Mouse (Mus musculus) embryonic fibroblast, embryonic 13.5 days (primary cell): ENCODE data around the gene Lyrm4. TPM values are rescaled to one million over a fixed set of nuclear protein-coding genes. Genes with fewer than 3 reads are reported as not detected.

ENCODE experiments used
- H3K27ac ChIP-seq: 2 replicates; pipeline ENCODE4 v1.5.1; 2012; ENCODE audit warnings: low read length, control low read depth, inconsistent platforms; ENCODE audit not compliant: insufficient read depth
- H3K4me1 ChIP-seq: 2 replicates; pipeline ENCODE4 v1.6.1; 2011; ENCODE audit warnings: low read length; ENCODE audit not compliant: control insufficient read depth, insufficient read depth
- H3K4me3 ChIP-seq: 2 replicates; pipeline ENCODE4 v1.5.1; 2011; ENCODE audit warnings: mild to moderate bottlenecking, control low read depth, low read length; ENCODE audit not compliant: insufficient read depth
- CTCF ChIP-seq: IDR thresholded peaks from 2 replicates; pipeline ENCODE4 v1.5.1; 2011; ENCODE audit warnings: mild to moderate bottlenecking, control low read depth, low read length, moderate library complexity, borderline replicate concordance; ENCODE audit not compliant: insufficient read depth
- POLR2A ChIP-seq: IDR thresholded peaks from 2 replicates; pipeline ENCODE4 v1.6.1; 2011; ENCODE audit warnings: low read depth, mild to moderate bottlenecking, control low read depth, low read length, moderate library complexity
- polyA plus RNA-seq: library from polyadenylated mRNA; stranded (reverse); fragments of >200 nt; gene quantifications from 2 replicates; pipeline ENCODE4 v1.2.4, GENCODE M21; 2011; ENCODE audit warnings: low read depth; ENCODE audit not compliant: missing spikeins, insufficient read length

Lyrm4 gene
- 7.0 and 8.2 TPM in 2 replicates for polyA plus RNA-seq

DNA sequence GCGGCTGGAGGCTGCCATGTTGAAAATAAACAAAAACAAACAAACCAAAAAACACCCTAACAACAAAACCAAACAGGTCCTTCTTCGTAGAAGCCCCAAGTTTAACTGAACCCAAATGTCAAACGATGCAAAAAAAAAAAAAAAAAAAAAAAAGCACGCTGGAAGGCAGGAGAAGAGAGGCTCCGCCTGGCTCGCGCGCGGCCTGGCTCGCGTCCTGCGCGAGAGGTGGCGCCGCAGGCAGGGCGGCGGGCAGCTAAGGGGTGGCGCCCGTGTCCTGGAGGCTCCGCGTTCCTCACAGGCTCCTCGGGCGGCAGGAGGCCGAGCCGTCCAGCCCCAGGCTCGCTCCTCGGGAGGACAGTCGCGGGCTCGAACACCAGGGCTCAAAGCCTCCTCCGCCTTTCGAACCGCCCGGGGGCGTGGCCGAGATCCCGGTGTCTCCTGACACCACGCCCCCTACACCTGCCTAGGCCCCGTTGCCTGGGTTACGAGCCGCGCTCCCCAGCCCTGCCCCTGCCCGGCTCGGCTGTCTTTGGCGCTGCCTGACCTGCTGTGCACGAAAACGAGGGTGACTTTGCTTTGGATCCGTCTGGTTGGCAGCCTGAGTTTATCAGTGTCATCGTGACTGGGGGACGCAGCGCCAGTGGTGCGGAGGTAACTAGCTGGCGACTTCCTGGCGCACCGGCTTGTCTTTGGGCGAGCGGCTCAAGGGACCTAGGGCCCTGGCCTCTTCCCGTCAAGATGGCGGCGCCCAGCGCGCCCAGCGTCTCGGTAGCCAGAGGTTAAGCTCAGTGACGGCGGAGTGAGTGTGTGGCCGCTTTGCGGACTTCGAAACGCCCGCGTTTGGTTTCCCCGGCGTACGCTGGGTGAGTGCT is at the start of gene Lyrm4, which contains the start of gene Fars2:
Gene Lyrm4, minus strand, starts transcription at position 384 of the 872 bp plus-strand sequence.
Gene Fars2, plus strand, starts transcription at position 270 of the 872 bp plus-strand sequence.
- Histone ChIP-seq H3K4me3 (peak within 1 kb of the TSS; percentile 89), H3K27ac (peak within 1 kb of the TSS; percentile 62), H3K4me1 (no peaks in the 10 kb centered on the region)
- TF ChIP-seq POLR2A (peak; percentile 75), CTCF (no peak)

DNA sequence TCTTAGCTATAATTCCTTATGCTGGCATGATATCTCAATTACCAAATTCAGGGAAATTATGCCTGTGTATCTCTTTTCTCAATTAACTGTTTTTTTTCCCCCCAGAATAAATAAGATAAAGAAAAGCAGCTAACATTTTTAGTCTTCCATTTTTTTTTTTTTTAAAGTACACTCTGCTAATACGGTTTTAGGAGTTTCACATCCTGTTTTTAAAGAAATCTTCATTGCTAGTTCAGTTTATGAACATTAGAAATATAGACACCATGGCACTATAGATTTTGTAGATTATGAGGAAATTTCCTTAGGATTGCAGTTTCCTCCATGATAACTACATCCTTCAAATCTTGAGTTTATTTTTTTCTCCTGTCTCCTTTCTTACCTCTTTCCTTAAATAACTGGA is 46.6 kb upstream of the Lyrm4 start:
- Histone ChIP-seq H3K27ac (no peak overlapping the region), H3K4me1 (peaks cover 9% of the 10 kb centered on the region), H3K4me3 (no peak overlapping the region)
- TF ChIP-seq POLR2A: no peak
- no peak for TF ChIP-seq CTCF

DNA sequence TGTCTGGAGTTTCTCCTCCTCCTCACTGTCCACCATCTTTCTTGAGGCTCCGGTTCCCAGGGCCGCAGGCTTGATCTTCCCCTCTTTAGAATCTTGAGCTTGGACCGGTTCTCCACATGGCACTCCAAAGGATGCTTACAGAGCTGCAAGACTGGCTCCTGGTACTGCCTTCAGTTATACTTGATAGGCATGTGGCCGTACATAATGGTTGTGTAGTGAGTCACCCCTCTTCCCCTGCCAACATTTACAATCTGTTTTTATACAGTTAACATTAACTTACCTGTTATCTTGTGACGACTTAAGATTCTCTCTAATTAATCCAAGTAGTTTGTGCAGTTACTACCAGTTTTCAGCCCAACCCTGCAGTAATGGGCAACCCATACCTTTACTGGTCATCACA is 46.1 kb upstream of the Lyrm4 start:
- Histone ChIP-seq H3K4me1 (peaks cover 9% of the 10 kb centered on the region), H3K4me3 (no peak overlapping the region), H3K27ac (no peak overlapping the region)
- TF ChIP-seq CTCF (no peak), POLR2A (no peak)

DNA sequence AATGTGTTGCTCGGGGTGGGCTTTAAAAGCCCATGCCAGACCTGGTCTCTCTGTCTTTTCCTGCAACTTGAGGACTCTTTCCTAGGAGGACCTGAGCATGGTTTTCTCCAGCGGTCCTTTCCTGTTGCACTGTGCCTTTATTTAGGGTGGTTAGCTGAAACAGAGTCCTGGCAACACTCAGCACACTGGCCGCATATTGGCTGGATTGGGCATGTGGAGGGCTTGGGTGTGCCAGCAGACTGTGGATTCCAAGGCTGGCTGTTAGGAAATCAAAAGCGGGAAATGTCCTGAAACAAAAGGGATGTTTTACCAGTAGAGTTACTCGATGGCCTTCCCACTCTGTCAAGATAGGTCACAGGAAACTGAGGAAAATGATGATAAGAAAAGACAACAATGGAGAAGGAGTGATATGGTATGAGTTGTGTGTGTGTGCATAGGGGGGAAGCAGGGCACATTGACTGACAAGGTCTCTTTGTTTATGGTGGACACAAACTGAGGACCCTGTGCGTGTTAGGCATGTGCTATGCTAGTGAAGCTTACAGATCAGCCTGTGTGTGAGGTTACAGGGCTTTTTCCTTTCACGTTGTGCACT is 39.1 kb upstream of the Lyrm4 start:
- peaks cover 5% of the 10 kb centered on the region for H3K4me1 ChIP-seq
- no peak overlapping the region for H3K27ac ChIP-seq
- TF ChIP-seq CTCF: no peak
- no peak overlapping the region for H3K4me3 ChIP-seq

DNA sequence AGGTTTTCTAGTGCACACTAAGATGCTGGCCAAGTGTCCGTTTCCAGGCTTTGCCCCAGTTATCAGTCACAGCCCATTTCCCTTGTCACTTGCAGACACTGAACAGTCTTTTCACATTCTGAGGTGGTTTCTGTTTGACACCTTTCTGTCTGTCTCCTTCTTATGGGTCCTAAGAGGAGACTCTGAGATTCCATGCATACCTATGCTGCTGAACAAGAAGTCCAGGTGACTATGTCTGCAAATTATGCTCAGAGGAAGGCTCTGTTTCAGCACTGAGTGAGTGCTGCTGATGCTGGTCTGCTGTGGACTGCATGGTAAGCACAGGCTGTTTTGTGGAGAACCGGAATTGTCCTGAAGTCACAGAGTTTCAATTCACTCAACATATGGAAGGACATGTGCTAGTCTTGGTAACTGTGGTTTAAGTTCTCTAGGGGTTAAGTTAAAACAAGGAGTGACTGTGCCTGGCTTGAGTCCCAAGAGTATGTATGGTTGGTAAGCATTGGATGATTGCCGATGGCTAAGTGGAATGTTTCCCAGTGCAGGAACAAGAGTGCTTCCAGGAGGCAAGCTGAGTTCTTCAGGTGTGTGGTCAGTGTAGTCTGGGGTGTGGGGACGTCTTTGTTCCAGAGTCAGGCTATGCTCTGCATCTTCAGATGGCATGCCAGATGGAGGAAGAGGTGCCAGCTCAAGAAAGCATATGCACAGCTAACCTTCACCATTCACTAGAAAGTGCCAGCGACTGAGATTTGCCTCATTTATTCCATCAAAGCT is 35.6 kb upstream of the Lyrm4 start:
- Histone ChIP-seq H3K4me3 (no peak overlapping the region), H3K27ac (no peak overlapping the region), H3K4me1 (peaks cover 3% of the 10 kb centered on the region; the same call in 1 of the 2 replicates)
- TF ChIP-seq CTCF (no peak), POLR2A (no peak)

DNA sequence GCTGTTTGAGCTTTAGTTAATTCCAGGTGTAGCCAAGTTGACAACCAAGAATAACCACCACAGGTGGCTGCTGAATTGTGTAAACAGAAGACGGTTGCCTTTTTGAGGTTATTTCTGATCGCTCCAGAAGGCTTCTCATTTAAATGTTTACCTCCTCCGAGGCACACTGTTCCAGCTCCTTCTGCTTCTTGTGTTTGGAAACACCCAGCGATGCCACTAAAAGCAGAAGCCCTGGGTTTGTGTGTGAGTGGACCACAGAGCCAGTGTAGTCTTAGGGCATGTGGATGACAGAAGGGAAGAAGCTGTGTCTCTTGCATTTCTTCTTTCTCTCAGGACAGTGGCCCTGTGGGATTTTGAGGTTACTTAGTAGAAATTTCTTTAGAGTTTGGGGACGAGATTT is 32.9 kb upstream of the Lyrm4 start:
- no peak overlapping the region for H3K27ac ChIP-seq
- no peak overlapping the region for H3K4me3 ChIP-seq
- no peak for TF ChIP-seq CTCF
- no peak for TF ChIP-seq POLR2A
- H3K4me1 ChIP-seq: peaks cover 3% of the 10 kb centered on the region; the same call in 1 of the 2 replicates

DNA sequence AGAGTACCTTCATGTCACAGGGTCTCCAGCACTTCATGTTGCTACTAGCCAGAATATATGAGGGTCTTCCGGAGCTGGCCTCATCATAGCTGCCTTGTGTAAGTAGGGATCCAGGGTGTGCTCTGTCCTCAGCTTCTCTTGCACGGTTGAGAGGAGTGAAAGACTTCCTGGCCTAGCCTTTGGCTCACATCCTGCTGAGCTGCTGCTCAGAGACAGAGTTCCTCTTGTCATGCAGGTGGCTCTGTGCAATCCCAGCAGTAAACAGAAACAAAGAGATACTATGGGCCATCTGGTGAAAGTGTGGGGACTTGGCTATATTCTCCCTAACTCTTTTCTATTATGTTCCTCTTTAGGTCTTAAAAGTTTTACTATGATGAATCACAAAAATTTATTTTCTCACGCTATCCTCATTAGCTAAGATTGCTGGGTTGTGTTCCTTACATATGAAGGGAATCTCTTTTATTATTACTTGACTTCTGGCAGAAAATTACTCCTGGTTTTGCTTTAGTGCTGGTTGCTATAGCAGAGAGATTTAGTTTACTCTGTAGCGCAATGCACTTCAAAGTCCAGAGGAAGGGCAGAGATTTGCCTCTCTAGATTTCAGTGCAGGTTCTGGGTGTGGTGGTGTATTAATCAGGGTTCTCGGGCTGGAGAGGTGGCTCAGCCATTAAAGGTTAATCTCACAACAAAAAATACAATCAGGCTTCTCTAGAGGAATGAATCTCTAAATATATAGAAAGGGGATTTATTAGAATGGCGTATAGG is 32.0 kb upstream of the Lyrm4 start:
- Histone ChIP-seq H3K27ac (no peak overlapping the region), H3K4me3 (no peak overlapping the region), H3K4me1 (peaks cover 3% of the 10 kb centered on the region; the same call in 1 of the 2 replicates)
- TF ChIP-seq POLR2A: no peak
- TF ChIP-seq CTCF: no peak

DNA sequence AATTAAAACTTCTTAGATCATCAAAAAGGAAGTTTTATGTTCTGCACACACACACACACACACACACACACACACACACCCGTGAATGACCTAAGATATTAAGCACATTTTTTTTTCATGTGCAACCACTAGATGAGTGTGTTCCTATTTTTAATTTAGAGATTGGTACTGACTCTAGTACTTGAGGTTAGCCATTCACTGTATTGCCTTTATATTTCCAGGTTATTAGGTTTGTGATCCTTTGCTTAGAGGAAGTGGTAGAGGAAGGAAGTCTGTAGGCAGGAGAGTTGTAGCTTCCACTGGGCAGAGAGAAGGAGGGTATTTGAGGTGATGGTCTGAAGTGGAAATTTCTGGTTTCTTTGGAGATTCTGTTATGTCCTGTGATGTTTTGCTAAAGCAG is 28.3 kb upstream of the Lyrm4 start:
- Histone ChIP-seq H3K27ac (no peak overlapping the region), H3K4me1 (no peaks in the 10 kb centered on the region), H3K4me3 (no peak overlapping the region)
- TF ChIP-seq CTCF (no peak), POLR2A (no peak)

DNA sequence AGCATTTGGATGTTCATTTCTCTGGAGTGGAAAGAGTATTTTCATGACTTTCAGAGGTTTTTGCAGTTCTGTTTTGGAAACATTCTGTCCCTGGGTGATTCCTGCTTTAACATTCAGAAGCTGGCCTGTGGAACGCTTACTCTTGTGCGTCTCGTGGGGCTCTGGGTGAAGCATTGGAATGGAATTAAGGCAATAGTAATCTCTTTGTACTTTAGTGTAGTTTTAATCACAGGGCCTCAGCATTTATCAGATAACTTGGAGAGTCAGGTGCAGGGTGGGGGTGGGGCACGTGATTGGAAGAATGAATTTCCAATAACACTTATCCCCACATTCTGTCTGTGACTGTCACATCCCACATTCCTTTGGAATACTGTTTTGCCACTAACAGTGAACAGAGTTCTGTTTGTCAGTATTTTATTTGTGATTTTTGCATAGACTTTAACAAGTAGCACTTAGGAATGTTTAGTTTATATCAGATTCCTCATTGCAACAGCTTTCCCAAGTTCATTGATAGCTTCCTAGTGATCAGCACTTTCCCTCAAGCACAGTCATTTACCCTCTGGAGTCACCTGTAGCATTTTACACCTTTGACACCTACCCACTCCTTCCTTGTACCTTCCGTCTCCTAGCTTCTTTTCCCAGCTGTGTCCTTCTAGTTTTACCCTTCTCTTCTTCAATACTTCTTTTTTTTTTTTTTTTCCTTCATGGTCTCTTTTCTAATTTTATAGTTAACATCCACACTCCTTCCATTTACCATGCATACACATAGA is 23.1 kb upstream of the Lyrm4 start:
- no peak overlapping the region for H3K27ac ChIP-seq
- H3K4me1 ChIP-seq: peaks cover 9% of the 10 kb centered on the region
- no peak overlapping the region for H3K4me3 ChIP-seq
- TF ChIP-seq POLR2A (no peak), CTCF (no peak)
